Mouse (Mus musculus): ENCODE measurements around the gene Snai1. TPM values are rescaled to one million over a fixed set of nuclear protein-coding genes. Genes with fewer than 3 reads are reported as not detected.

The Snai1 gene
- total and polyA plus RNA-seq, 3 experiments: 1.6 to 10.5 (median 2.0) TPM

DNA sequence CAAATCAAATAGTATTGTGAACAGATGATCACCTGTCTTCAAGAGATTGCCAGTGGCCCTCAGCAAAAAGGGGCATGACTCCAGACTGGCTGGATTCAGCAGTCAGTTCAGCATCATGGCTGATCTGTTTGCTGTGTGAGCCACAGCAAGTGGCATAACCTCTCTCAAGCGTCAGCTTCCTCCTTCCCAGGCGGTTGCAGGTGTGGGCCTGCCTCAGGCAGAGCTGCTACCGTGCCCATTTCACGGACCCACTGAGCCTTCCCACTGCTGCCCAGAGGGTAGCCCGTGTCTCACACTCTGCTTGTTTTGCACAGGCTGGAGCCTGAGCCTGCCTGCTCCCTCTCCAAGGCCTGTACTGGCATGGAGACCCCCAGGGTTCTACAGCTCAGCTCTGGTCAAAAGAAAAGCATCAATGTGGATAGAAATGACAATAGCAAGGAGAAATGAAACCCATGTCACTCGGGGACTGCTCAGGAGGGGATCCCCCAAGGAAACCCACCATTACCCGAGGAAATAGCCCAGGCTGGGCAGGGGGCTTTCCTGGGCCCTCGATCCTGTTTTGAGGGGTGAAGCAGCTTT is 13.4 kb downstream of the Snai1 start:
- peaks cover 3% of the 10 kb centered on the region for H3K4me1 ChIP-seq (ENCODE audit: control insufficient read depth, insufficient read depth, low read length)
- no peak overlapping the region for H3K4me3 ChIP-seq
- WGBS: 83% methylated on average over 8 of the region's 8 CpGs
- intact Hi-C loops (cut with DNase I): no loop called here
- no peaks in the 10 kb centered on the region for H3K27me3 ChIP-seq (ENCODE audit: control insufficient read depth, insufficient read depth, low read length)
- H3K27ac ChIP-seq: no peak overlapping the region
- TF ChIP-seq EP300 (IDR thresholded peaks at IDR 0.05; ENCODE audit: insufficient read depth, low read depth, low read length) (no peak), CTCF (IDR thresholded peaks at IDR 0.05) (no peak), POLR2A (IDR thresholded peaks at IDR 0.05; ENCODE audit: insufficient read depth, low read depth, low read length) (no peak)
- no peaks in the 10 kb centered on the region for H3K79me2 ChIP-seq (replicated peaks; ENCODE audit: control insufficient read depth, insufficient read depth, low read length)
- no peak for DNase-seq
- no peak overlapping the region for H3K9ac ChIP-seq (ENCODE audit: low read depth, low read length)
- H3K36me3 ChIP-seq (ENCODE audit: control insufficient read depth, insufficient read depth, low read length): no peaks in the 10 kb centered on the region

GRCm38 (mm10) chr2:167552292-167552691 is 14.3 kb downstream of the Snai1 start:
- Histone ChIP-seq H3K27me3 (ENCODE audit: control insufficient read depth, insufficient read depth, low read length) (no peaks in the 10 kb centered on the region), H3K9ac (ENCODE audit: low read depth, low read length) (no peak overlapping the region), H3K79me2 (replicated peaks; ENCODE audit: control insufficient read depth, insufficient read depth, low read length) (no peaks in the 10 kb centered on the region), H3K4me1 (ENCODE audit: control insufficient read depth, insufficient read depth, low read length) (no peaks in the 10 kb centered on the region; the same call in 1 of the 2 replicates), H3K36me3 (ENCODE audit: control insufficient read depth, insufficient read depth, low read length) (no peaks in the 10 kb centered on the region), H3K4me3 (no peak overlapping the region), H3K27ac (peak overlapping the region; percentile 40)
- 56% methylated on average over 4 of the region's 4 CpGs for WGBS
- TF ChIP-seq EP300 (IDR thresholded peaks at IDR 0.05; ENCODE audit: insufficient read depth, low read depth, low read length) (no peak), CTCF (IDR thresholded peaks at IDR 0.05) (no peak), POLR2A (IDR thresholded peaks at IDR 0.05; ENCODE audit: insufficient read depth, low read depth, low read length) (no peak)
- DNase-seq: no peak
- intact Hi-C loops (cut with DNase I): no loop called here

DNA sequence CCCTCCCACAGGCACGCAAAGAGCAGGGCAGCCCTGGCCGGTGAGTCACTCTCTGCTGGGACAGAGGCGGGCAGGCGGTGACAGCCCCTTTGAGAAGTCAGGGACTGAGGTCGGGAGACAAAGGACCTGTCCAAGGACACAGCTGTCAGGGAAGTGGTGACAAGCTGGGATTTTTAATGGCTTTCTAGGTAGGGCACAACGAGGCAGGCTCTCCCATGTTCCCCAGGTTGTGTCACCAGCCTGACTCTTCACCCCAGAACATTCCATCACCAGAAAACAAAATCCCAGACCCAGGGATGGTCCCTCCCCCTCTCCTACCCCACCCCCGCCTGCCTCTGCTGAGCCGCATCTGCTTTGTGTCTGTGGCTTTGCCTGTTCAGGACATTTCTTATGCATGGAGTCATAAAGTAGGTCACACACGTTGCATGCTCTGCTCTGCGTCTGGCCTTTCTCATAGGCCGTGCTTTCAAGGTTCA is 15.0 kb downstream of the Snai1 start:
- no peaks in the 10 kb centered on the region; the same call in 1 of the 2 replicates for H3K4me1 ChIP-seq (ENCODE audit: control insufficient read depth, insufficient read depth, low read length)
- WGBS: 40% methylated on average over 11 of the region's 11 CpGs
- H3K9ac ChIP-seq (ENCODE audit: low read depth, low read length): no peak overlapping the region
- H3K27me3 ChIP-seq (ENCODE audit: control insufficient read depth, insufficient read depth, low read length): no peaks in the 10 kb centered on the region
- DNase-seq: peak; percentile 52 to 68
- intact Hi-C loops (cut with DNase I): no loop called here
- H3K36me3 ChIP-seq (ENCODE audit: control insufficient read depth, insufficient read depth, low read length): no peaks in the 10 kb centered on the region
- peak overlapping the region; percentile 40 for H3K27ac ChIP-seq
- no peak for TF ChIP-seq POLR2A (IDR thresholded peaks at IDR 0.05; ENCODE audit: insufficient read depth, low read depth, low read length)
- 0 out of 2 replicates have a peak, but pooled peaks have one; percentile 8 for TF ChIP-seq EP300 (IDR thresholded peaks at IDR 0.05; ENCODE audit: insufficient read depth, low read depth, low read length)
- no peaks in the 10 kb centered on the region for H3K79me2 ChIP-seq (replicated peaks; ENCODE audit: control insufficient read depth, insufficient read depth, low read length)
- no peak overlapping the region for H3K4me3 ChIP-seq

DNA sequence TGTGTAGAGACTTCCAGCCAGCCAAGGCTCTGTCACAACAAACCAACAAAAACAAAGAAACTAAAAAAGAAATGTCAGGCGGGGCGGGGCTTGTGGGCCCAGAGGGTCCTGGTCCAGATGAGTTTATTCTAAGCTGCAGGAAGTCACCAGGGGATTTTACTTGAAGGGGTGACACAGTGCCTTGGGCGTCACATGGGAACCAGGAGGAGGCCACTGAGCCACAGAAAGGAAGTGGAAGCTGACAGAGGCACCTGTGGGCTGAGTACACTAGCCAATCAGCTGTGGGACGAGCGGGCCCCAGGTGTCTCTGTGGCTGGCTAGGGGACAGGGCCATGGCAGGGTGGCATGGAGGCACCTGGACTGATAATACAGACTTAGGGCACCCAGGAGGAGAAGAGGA is 17.8 kb downstream of the Snai1 start:
- no peak for TF ChIP-seq EP300 (IDR thresholded peaks at IDR 0.05; ENCODE audit: insufficient read depth, low read depth, low read length)
- TF ChIP-seq POLR2A (IDR thresholded peaks at IDR 0.05; ENCODE audit: insufficient read depth, low read depth, low read length): no peak
- TF ChIP-seq CTCF (IDR thresholded peaks at IDR 0.05): no peak
- Histone ChIP-seq H3K27me3 (ENCODE audit: control insufficient read depth, insufficient read depth, low read length) (no peaks in the 10 kb centered on the region), H3K4me1 (ENCODE audit: control insufficient read depth, insufficient read depth, low read length) (no peaks in the 10 kb centered on the region; the same call in 1 of the 2 replicates), H3K36me3 (ENCODE audit: control insufficient read depth, insufficient read depth, low read length) (no peaks in the 10 kb centered on the region), H3K4me3 (no peak overlapping the region), H3K79me2 (replicated peaks; ENCODE audit: control insufficient read depth, insufficient read depth, low read length) (no peaks in the 10 kb centered on the region), H3K9ac (ENCODE audit: low read depth, low read length) (no peak overlapping the region), H3K27ac (no peak overlapping the region)
- DNase-seq: no peak
- intact Hi-C loops (cut with DNase I): no loop called here
- 74% methylated on average over 5 of the region's 5 CpGs for WGBS

DNA sequence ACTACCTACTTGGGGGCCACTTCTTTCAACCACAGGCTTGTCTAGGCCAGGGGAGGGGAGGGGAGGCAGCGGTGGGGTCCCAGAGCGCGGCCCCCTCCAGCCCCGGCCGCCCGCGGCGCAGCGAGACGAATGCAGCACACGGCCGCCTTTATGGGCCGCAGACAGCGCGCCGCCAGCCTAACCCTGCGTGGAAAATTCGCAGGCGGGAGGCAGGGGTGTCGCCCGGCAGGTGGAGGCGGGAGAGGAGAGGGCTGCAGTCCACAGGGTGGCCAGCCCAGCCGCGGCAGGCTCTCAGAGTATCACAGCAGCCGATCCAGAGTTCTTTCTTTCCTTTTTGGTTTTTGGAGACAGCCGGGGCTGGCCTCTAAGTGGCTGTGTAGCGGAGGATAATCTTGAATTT is 21.4 kb downstream of the Snai1 start:
- H3K27me3 ChIP-seq (ENCODE audit: control insufficient read depth, insufficient read depth, low read length): no peaks in the 10 kb centered on the region
- no peaks in the 10 kb centered on the region for H3K36me3 ChIP-seq (ENCODE audit: control insufficient read depth, insufficient read depth, low read length)
- H3K4me1 ChIP-seq (ENCODE audit: control insufficient read depth, insufficient read depth, low read length): peaks cover 2% of the 10 kb centered on the region
- TF ChIP-seq CTCF (IDR thresholded peaks at IDR 0.05): no peak
- no peak for TF ChIP-seq EP300 (IDR thresholded peaks at IDR 0.05; ENCODE audit: insufficient read depth, low read depth, low read length)
- no peak for TF ChIP-seq POLR2A (IDR thresholded peaks at IDR 0.05; ENCODE audit: insufficient read depth, low read depth, low read length)
- no peak overlapping the region for H3K9ac ChIP-seq (ENCODE audit: low read depth, low read length)
- H3K4me3 ChIP-seq: no peak overlapping the region
- 38% methylated on average over 25 of the region's 27 CpGs for WGBS
- no peaks in the 10 kb centered on the region for H3K79me2 ChIP-seq (replicated peaks; ENCODE audit: control insufficient read depth, insufficient read depth, low read length)
- no peak overlapping the region for H3K27ac ChIP-seq
- intact Hi-C loops (cut with DNase I): no loop called here
- DNase-seq: no peak

- intact Hi-C loops (cut with DNase I): loop anchor here (5.0 kb wide), 1 partner anchor 35 kb away; no protein-coding TSS in a partner anchor
- Histone ChIP-seq H3K27ac (no peak overlapping the region; the same call in 1 of the 2 replicates), H3K4me1 (ENCODE audit: control insufficient read depth, insufficient read depth, low read length) (peaks cover 2% of the 10 kb centered on the region), H3K79me2 (replicated peaks; ENCODE audit: control insufficient read depth, insufficient read depth, low read length) (no peaks in the 10 kb centered on the region), H3K27me3 (ENCODE audit: control insufficient read depth, insufficient read depth, low read length) (no peaks in the 10 kb centered on the region), H3K4me3 (no peak overlapping the region), H3K36me3 (ENCODE audit: control insufficient read depth, insufficient read depth, low read length) (no peaks in the 10 kb centered on the region), H3K9ac (ENCODE audit: low read depth, low read length) (no peak overlapping the region)
- 33% methylated on average over 8 of the region's 8 CpGs for WGBS
- DNase-seq: peak in 1 of 2 experiments; percentile 44
- TF ChIP-seq EP300 (IDR thresholded peaks at IDR 0.05; ENCODE audit: insufficient read depth, low read depth, low read length): no peak
- no peak for TF ChIP-seq CTCF (IDR thresholded peaks at IDR 0.05)
- TF ChIP-seq POLR2A (IDR thresholded peaks at IDR 0.05; ENCODE audit: insufficient read depth, low read depth, low read length): no peak
Observed at GRCm38 (mm10) chr2:167562101-167562500, 24.1 kb downstream of the Snai1 start.

All from heart, adult 2 months (tissue).